Mouse (Mus musculus) midbrain, embryonic 15.5 days (tissue): ENCODE results near the gene Ctdsp1. TPM values are rescaled to one million over a fixed set of nuclear protein-coding genes. Genes with fewer than 3 reads are reported as not detected.
A peak's percentile ranks its signal among the peaks of the same experiment; 100 is the strongest.

Source experiments
- ATAC-seq: fragments of 200-750 bp; cut with Nextera tagmentation; replicated peaks from 2 replicates; pipeline ENCODE4 v1.8.0; 2017; ENCODE audit warnings: moderate TSS enrichment
- H3K27ac ChIP-seq: fragments of 300-500 bp; sonication (generic); 2 replicates; pipeline ENCODE4 v1.5.1; 2015; ENCODE audit warnings: mild to moderate bottlenecking, inconsistent platforms
- H3K27me3 ChIP-seq: fragments of 300-500 bp; sonication (generic); replicated peaks from 2 replicates; pipeline ENCODE4 v1.6.1; 2015; ENCODE audit warnings: inconsistent platforms
- H3K36me3 ChIP-seq: fragments of 300-500 bp; sonication (generic); replicated peaks from 2 replicates; pipeline ENCODE4 v1.6.1; 2015; ENCODE audit warnings: inconsistent platforms
- H3K4me1 ChIP-seq: fragments of 300-500 bp; sonication (generic); 2 replicates; pipeline ENCODE4 v1.6.1; 2015; ENCODE audit warnings: inconsistent platforms
- H3K4me2 ChIP-seq: fragments of 300-500 bp; sonication (generic); 2 replicates; pipeline ENCODE4 v1.6.1; 2015; ENCODE audit warnings: inconsistent platforms, mild to moderate bottlenecking, moderate library complexity
- H3K4me3 ChIP-seq: fragments of 300-500 bp; sonication (generic); 2 replicates; pipeline ENCODE4 v1.5.1; 2015; ENCODE audit warnings: mild to moderate bottlenecking, inconsistent platforms
- H3K9ac ChIP-seq: fragments of 300-500 bp; sonication (generic); 2 replicates; pipeline ENCODE4 v1.6.1; 2015; ENCODE audit warnings: mild to moderate bottlenecking, inconsistent platforms
- H3K9me3 ChIP-seq: fragments of 300-500 bp; sonication (generic); 2 replicates; pipeline ENCODE4 v1.6.1; 2016; ENCODE audit warnings: inconsistent platforms
- WGBS: fragments of 180-500 bp; shearing (Covaris S2); methylation state at CpG from one replicate; pipeline ENCODE4 v1.1.7; 2015; ENCODE audit warnings: mixed read lengths; 5-methylcytosine and 5-hydroxymethylcytosine counted together
- microRNA counts: library from miRNA; unstranded; fragments of <30 nt; microRNA quantifications from one replicate; lab custom pipeline; 2016
- microRNA-seq: library from miRNA; unstranded; fragments of <30 nt; microRNA quantifications from one replicate; pipeline ENCODE4, GENCODE M21; 2016
- polyA plus RNA-seq: library from polyadenylated mRNA; unstranded; fragments of >200 nt; fragmentation: Nextera tagmentation; extraction: Ambion mirVana; gene quantifications from 2 replicates; pipeline ENCODE4 v1.2.1, GENCODE M21; 2015

Ctdsp1 gene
- polyA plus RNA-seq, 1 experiment from 2014 or later: 14.3 TPM

- H3K9ac ChIP-seq: no peak overlapping the region
- no peaks in the 10 kb centered on the region for H3K4me1 ChIP-seq
- peaks cover 33% of the 10 kb centered on the region for H3K36me3 ChIP-seq
- no peaks in the 10 kb centered on the region for H3K27me3 ChIP-seq
- ATAC-seq: no peak
- H3K4me2 ChIP-seq: no peak overlapping the region
- 80% methylated on average over 8 of the region's 8 CpGs for WGBS
- H3K4me3 ChIP-seq: no peak overlapping the region
- H3K9me3 ChIP-seq: no peaks in the 10 kb centered on the region
- H3K27ac ChIP-seq: no peak overlapping the region
These were observed 46.6 kb downstream of the Ctdsp1 start for GRCm38 (mm10) chr1:74437702-74438427.

GRCm38 (mm10) chr1:74439166-74439876, 48.0 kb downstream of the Ctdsp1 start:
- no peak for ATAC-seq
- H3K27ac ChIP-seq: no peak overlapping the region
- H3K27me3 ChIP-seq: no peaks in the 10 kb centered on the region
- H3K4me2 ChIP-seq: no peak overlapping the region
- WGBS: 90% methylated on average over 19 of the region's 19 CpGs
- no peak overlapping the region for H3K4me3 ChIP-seq
- no peak overlapping the region for H3K9ac ChIP-seq
- H3K4me1 ChIP-seq: no peaks in the 10 kb centered on the region
- H3K36me3 ChIP-seq: peaks cover 40% of the 10 kb centered on the region
- no peaks in the 10 kb centered on the region for H3K9me3 ChIP-seq

- Histone ChIP-seq H3K9me3 (no peaks in the 10 kb centered on the region), H3K27me3 (no peaks in the 10 kb centered on the region), H3K4me1 (no peaks in the 10 kb centered on the region), H3K27ac (no peak overlapping the region), H3K4me2 (no peak overlapping the region), H3K9ac (no peak overlapping the region), H3K36me3 (peaks cover 28% of the 10 kb centered on the region), H3K4me3 (no peak overlapping the region)
- no peak for ATAC-seq
- WGBS: 95% methylated on average over 2 of the region's 2 CpGs
These were observed 53.2 kb downstream of the Ctdsp1 start for GRCm38 (mm10) chr1:74444538-74444937.

MicroRNA genes within 50 kb of the gene (microRNA counts, 519-probe panel; counts per million panel counts)
- microRNA mmu-miR-26b (lab: Ali Mortazavi, UCI): 3,079 counts per million, percentile 71 among the panel's probes with 10 or more counts

Small RNA genes within 50 kb of the gene (microRNA-seq; reads per million reads assigned to microRNA genes)
- 18,490 reads per million, percentile 98 among the genes with 10 or more reads in this experiment for gene Mir26b

Other genes starting within 250 kb of the Ctdsp1 start
- gene Cxcr2, start 237.5 kb upstream of the Ctdsp1 start, polyA plus RNA-seq: 0.05 TPM in 2 replicates
- not detected in 2 replicates for gene Cxcr1, start 196.9 kb upstream of the Ctdsp1 start, polyA plus RNA-seq
- gene Arpc2, start 155.4 kb upstream of the Ctdsp1 start, polyA plus RNA-seq: 396 and 398 TPM in 2 replicates
- gene Gpbar1, start 113.0 kb upstream of the Ctdsp1 start, polyA plus RNA-seq: 0.15 and 0.17 TPM in 2 replicates
- 217 and 229 TPM in 2 replicates for gene Aamp, start 106.8 kb upstream of the Ctdsp1 start, polyA plus RNA-seq
- gene Pnkd, start 106.6 kb upstream of the Ctdsp1 start, polyA plus RNA-seq: 114 and 117 TPM in 2 replicates
- 7.5 and 9.4 TPM in 2 replicates for gene Tmbim1, start 85.9 kb upstream of the Ctdsp1 start, polyA plus RNA-seq
- 0.68 and 1.9 TPM in 2 replicates for gene Catip, start 29.4 kb upstream of the Ctdsp1 start, polyA plus RNA-seq
- gene Slc11a1, start 16.3 kb upstream of the Ctdsp1 start, polyA plus RNA-seq: 2.0 and 3.4 TPM in 2 replicates
- gene Vil1, start 17.9 kb downstream of the Ctdsp1 start, polyA plus RNA-seq: 0.22 and 0.41 TPM in 2 replicates
- 47.6 and 50.4 TPM in 2 replicates for gene Cnot9, start 114.5 kb downstream of the Ctdsp1 start, polyA plus RNA-seq
- gene Plcd4, start 151.4 kb downstream of the Ctdsp1 start, polyA plus RNA-seq: 5.7 and 5.9 TPM in 2 replicates
- gene Usp37, start 152.8 kb downstream of the Ctdsp1 start, polyA plus RNA-seq: 27.4 and 29.3 TPM in 2 replicates
- 9.1 and 10.2 TPM in 2 replicates for gene Zfp142, start 196.7 kb downstream of the Ctdsp1 start, polyA plus RNA-seq
- 24.2 TPM in 2 replicates for gene Bcs1l, start 196.8 kb downstream of the Ctdsp1 start, polyA plus RNA-seq
- gene Rnf25, start 209.9 kb downstream of the Ctdsp1 start, polyA plus RNA-seq: 48.8 and 50.0 TPM in 2 replicates
- 21.0 and 25.1 TPM in 2 replicates for gene Stk36, start 209.9 kb downstream of the Ctdsp1 start, polyA plus RNA-seq